Mouse (Mus musculus): ENCODE data around the gene Galnt4. TPM values are rescaled to one million over a fixed set of nuclear protein-coding genes. Genes with fewer than 3 reads are reported as not detected.

The Galnt4 gene
- polyA plus RNA-seq (2015; fragmentation: Nextera tagmentation; extraction: Ambion mirVana), result 5.5 and 7.4 TPM in 2 replicates

GRCm38 (mm10) chr10:99107964-99108363 lies at the start of gene Galnt4:
Gene Galnt4 (plus strand): TSS chr10:99108159.
- H3K4me3 ChIP-seq, result peak within 1 kb of the TSS; percentile 92
- ATAC-seq (replicated peaks; ENCODE audit: insufficient number of reproducible peaks, insufficient read depth, low FRiP score, low read depth), result peak; percentile 77
- H3K4me1 ChIP-seq (replicated peaks), result peaks cover 11% of the 10 kb centered on the region
- peak within 1 kb of the TSS; percentile 82 for H3K9ac ChIP-seq
- H3K4me2 ChIP-seq, result peak within 1 kb of the TSS; percentile 91
- under 1% methylated on average over 22 of the region's 22 CpGs for WGBS
- H3K27ac ChIP-seq, result peak within 1 kb of the TSS; percentile 88
- no peaks in the 10 kb centered on the region for H3K9me3 ChIP-seq (replicated peaks)
- no peaks in the 10 kb centered on the region for H3K27me3 ChIP-seq
- H3K36me3 ChIP-seq, result 0 out of 2 replicates have a peak, but pooled peaks cover 5% of the 10 kb centered on the region

DNA sequence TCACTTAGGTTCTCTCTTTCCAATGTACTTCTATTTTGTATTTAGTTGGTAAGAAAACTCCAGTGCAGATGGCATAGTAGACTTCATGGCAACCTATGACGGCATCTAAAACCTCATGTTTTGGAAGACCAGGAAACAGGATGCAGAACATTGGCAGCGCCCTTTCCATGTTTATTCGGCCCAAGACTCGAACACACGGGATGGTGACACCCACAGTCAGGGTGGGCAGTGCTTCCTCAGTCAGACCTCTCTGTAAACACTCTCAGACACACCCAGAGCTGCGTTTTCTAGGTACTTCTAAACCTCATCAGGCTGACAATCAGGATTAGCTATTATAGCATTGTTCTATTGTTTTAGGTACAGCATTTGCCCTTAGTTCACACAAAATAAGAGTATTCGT lies 47.4 kb upstream of the Galnt4 start:
- no peak for ATAC-seq (replicated peaks; ENCODE audit: insufficient number of reproducible peaks, insufficient read depth, low FRiP score, low read depth)
- Histone ChIP-seq H3K9ac (no peak overlapping the region), H3K27ac (no peak overlapping the region), H3K9me3 (replicated peaks) (no peaks in the 10 kb centered on the region), H3K4me2 (no peak overlapping the region), H3K4me1 (replicated peaks) (no peaks in the 10 kb centered on the region), H3K36me3 (no peaks in the 10 kb centered on the region), H3K4me3 (no peak overlapping the region), H3K27me3 (no peaks in the 10 kb centered on the region)
- 84% methylated on average over 7 of the region's 7 CpGs for whole genome bisulfite sequencing

DNA sequence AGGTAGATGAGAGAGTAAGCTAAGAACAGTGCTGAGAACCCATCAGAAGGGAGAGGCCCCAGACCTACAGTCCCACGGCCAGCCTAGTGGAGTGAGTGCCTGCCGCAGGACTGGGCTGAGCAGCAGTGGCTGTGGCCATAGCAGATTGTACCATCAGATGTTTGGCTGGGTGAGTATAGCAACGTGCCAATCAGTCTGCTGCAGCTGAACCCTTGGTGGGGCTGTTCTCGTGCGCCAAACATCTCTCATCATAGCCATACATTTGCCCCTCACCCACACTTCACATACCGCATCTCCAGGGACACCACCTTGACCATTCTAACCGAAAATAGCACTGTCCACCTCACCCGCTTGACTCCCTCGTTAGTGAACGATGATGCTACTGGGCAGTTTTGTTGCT lies 46.5 kb upstream of the Galnt4 start:
- WGBS, result 86% methylated on average over 10 of the region's 10 CpGs
- Histone ChIP-seq H3K4me1 (replicated peaks) (no peaks in the 10 kb centered on the region), H3K9ac (no peak overlapping the region), H3K36me3 (no peaks in the 10 kb centered on the region), H3K27me3 (no peaks in the 10 kb centered on the region), H3K4me3 (no peak overlapping the region), H3K27ac (no peak overlapping the region), H3K9me3 (replicated peaks) (no peaks in the 10 kb centered on the region), H3K4me2 (no peak overlapping the region)
- ATAC-seq (replicated peaks; ENCODE audit: insufficient number of reproducible peaks, insufficient read depth, low FRiP score, low read depth), result no peak

DNA sequence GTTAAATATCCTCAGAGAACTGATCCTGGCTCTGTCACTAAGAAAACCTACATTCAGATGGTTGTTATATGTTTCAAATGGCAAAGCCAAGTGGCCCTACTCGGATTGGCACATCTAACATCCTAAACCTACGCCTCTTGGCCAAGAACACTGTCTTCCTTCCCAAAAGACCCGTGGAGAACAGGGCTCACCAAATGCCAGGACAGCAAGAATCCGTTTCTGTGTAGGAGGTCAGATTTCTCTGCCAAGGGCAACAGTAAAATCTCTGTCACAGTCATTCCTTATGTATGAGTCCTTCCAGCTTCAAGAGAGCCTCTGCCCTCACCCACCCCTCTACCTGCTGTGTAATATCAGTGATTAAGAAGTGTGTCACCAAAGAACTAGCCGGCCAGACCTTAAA lies 45.4 kb upstream of the Galnt4 start:
- Histone ChIP-seq H3K9me3 (replicated peaks) (no peaks in the 10 kb centered on the region), H3K27me3 (no peaks in the 10 kb centered on the region), H3K4me2 (no peak overlapping the region), H3K9ac (no peak overlapping the region), H3K4me1 (replicated peaks) (no peaks in the 10 kb centered on the region), H3K27ac (no peak overlapping the region), H3K4me3 (no peak overlapping the region), H3K36me3 (no peaks in the 10 kb centered on the region)
- 68% methylated on average over 5 of the region's 5 CpGs for WGBS
- ATAC-seq (replicated peaks; ENCODE audit: insufficient number of reproducible peaks, insufficient read depth, low FRiP score, low read depth), result no peak

DNA sequence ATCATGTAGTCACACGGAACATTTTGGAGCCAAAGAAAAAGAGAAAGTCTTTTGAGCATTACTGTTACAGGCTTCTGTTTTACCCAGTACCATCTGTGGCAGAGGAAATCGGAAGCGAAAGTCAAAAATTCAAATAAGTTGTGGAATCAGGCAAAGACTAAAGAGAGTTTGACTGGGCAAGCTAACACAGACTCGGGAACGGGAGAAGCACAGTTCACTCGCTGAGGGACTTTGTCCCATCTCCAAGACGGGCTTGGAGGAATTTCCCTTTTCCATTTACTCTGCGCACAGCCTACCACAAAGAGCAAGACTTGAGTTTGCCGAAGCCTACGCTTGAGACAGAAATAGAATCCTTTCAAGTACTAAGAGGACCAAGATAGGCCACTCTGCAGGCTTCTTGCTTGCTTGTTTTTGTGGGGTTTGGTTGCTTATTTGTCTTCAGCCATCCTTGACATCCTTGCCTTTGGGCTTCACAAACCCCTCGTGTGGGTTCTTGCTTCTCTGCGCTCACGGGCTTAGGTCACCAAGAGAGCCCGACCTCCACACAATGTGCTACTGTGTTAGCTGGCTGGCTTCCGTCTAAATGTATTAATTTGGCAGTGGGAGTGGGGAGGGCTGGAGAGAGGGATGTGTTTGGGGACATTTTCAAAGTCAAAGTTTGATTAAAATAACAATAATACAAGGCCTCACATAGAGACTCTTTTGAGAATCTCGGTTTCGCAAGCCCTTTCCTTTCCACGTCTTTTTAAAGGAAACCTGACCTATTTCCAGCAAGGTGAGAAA lies 31.7 kb upstream of the Galnt4 start:
- no peak overlapping the region for H3K4me2 ChIP-seq
- no peaks in the 10 kb centered on the region for H3K27me3 ChIP-seq
- no peaks in the 10 kb centered on the region for H3K36me3 ChIP-seq
- H3K4me1 ChIP-seq (replicated peaks), result no peaks in the 10 kb centered on the region
- no peak overlapping the region for H3K27ac ChIP-seq
- WGBS, result 65% methylated on average over 18 of the region's 18 CpGs
- no peak for ATAC-seq (replicated peaks; ENCODE audit: insufficient number of reproducible peaks, insufficient read depth, low FRiP score, low read depth)
- no peak overlapping the region for H3K4me3 ChIP-seq
- H3K9ac ChIP-seq, result no peak overlapping the region
- H3K9me3 ChIP-seq (replicated peaks), result no peaks in the 10 kb centered on the region

- Histone ChIP-seq H3K4me2 (no peak overlapping the region), H3K27me3 (no peaks in the 10 kb centered on the region), H3K4me3 (no peak overlapping the region), H3K36me3 (no peaks in the 10 kb centered on the region), H3K4me1 (replicated peaks) (peaks cover 2% of the 10 kb centered on the region; the same call in 1 of the 2 replicates), H3K9me3 (replicated peaks) (no peaks in the 10 kb centered on the region), H3K9ac (no peak overlapping the region), H3K27ac (no peak overlapping the region)
- WGBS, result 65% methylated on average over 2 of the region's 2 CpGs
- no peak for ATAC-seq (replicated peaks; ENCODE audit: insufficient number of reproducible peaks, insufficient read depth, low FRiP score, low read depth)
Observed at GRCm38 (mm10) chr10:99078621-99079020, 29.3 kb upstream of the Galnt4 start.

- WGBS, result 60% methylated on average over 10 of the region's 10 CpGs
- Histone ChIP-seq H3K4me2 (no peak overlapping the region), H3K4me1 (replicated peaks) (peaks cover 13% of the 10 kb centered on the region), H3K27ac (no peak overlapping the region), H3K4me3 (no peak overlapping the region), H3K27me3 (no peaks in the 10 kb centered on the region), H3K9me3 (replicated peaks) (no peaks in the 10 kb centered on the region), H3K36me3 (no peaks in the 10 kb centered on the region), H3K9ac (no peak overlapping the region)
- no peak for ATAC-seq (replicated peaks; ENCODE audit: insufficient number of reproducible peaks, insufficient read depth, low FRiP score, low read depth)
Observed at GRCm38 (mm10) chr10:99081569-99081990, 26.4 kb upstream of the Galnt4 start.

GRCm38 (mm10) chr10:99083431-99084003 lies 24.4 kb upstream of the Galnt4 start:
- no peak; the same call in 1 of the 2 replicates for ATAC-seq (replicated peaks; ENCODE audit: insufficient number of reproducible peaks, insufficient read depth, low FRiP score, low read depth)
- Histone ChIP-seq H3K4me1 (replicated peaks) (peaks cover 13% of the 10 kb centered on the region), H3K27me3 (no peaks in the 10 kb centered on the region), H3K9me3 (replicated peaks) (no peaks in the 10 kb centered on the region), H3K36me3 (no peaks in the 10 kb centered on the region), H3K27ac (no peak overlapping the region), H3K4me2 (no peak overlapping the region), H3K9ac (no peak overlapping the region), H3K4me3 (no peak overlapping the region)
- 67% methylated on average over 14 of the region's 14 CpGs for WGBS

GRCm38 (mm10) chr10:99084397-99085239 lies 23.3 kb upstream of the Galnt4 start:
- ATAC-seq (replicated peaks; ENCODE audit: insufficient number of reproducible peaks, insufficient read depth, low FRiP score, low read depth), result 0 out of 2 replicates have a peak, but pooled peaks have one; percentile 43

GRCm38 (mm10) chr10:99085240-99085587 lies 22.7 kb upstream of the Galnt4 start:
- no peak overlapping the region for H3K4me2 ChIP-seq
- WGBS, result 48% methylated on average over 6 of the region's 6 CpGs
- H3K9me3 ChIP-seq (replicated peaks), result no peaks in the 10 kb centered on the region
- H3K4me1 ChIP-seq (replicated peaks), result peaks cover 13% of the 10 kb centered on the region
- H3K27ac ChIP-seq, result no peak overlapping the region
- no peaks in the 10 kb centered on the region for H3K27me3 ChIP-seq
- no peak overlapping the region for H3K4me3 ChIP-seq
- no peak for ATAC-seq (replicated peaks; ENCODE audit: insufficient number of reproducible peaks, insufficient read depth, low FRiP score, low read depth)
- no peaks in the 10 kb centered on the region for H3K36me3 ChIP-seq
- H3K9ac ChIP-seq, result no peak overlapping the region

More at GRCm38 (mm10) chr10:99084397-99085239, 23.3 kb upstream of the Galnt4 start:
- WGBS, result 41% methylated on average over 23 of the region's 23 CpGs
- Histone ChIP-seq H3K4me1 (replicated peaks) (peaks cover 13% of the 10 kb centered on the region), H3K4me3 (0 out of 2 replicates have a peak overlapping the region, but pooled peaks have one; percentile 7), H3K4me2 (peak overlapping the region; percentile 37), H3K27me3 (no peaks in the 10 kb centered on the region), H3K9ac (no peak overlapping the region), H3K9me3 (replicated peaks) (no peaks in the 10 kb centered on the region), H3K36me3 (no peaks in the 10 kb centered on the region), H3K27ac (no peak overlapping the region)

DNA sequence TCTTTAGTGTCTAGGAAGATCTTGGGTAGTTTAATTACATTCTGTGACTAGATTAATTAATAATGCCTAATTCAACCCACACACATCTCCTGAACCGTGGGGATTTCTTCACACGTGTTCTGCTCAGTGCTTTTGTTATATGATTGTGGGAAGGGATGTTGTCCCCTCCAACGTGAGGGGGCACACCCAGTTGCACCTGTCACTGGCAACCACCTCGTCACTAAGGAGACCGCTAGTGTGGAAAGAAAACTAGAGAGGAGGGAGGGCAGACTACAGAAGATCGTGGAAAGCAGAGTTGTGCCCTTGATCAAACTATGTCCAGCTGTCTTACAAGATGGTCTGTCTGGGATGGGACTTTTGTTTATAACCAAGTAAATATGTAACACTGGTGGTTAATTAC lies 21.9 kb upstream of the Galnt4 start:
- H3K4me3 ChIP-seq, result no peak overlapping the region
- H3K4me2 ChIP-seq, result no peak overlapping the region
- no peaks in the 10 kb centered on the region for H3K36me3 ChIP-seq
- H3K9ac ChIP-seq, result no peak overlapping the region
- ATAC-seq (replicated peaks; ENCODE audit: insufficient number of reproducible peaks, insufficient read depth, low FRiP score, low read depth), result no peak
- no peak overlapping the region for H3K27ac ChIP-seq
- H3K9me3 ChIP-seq (replicated peaks), result no peaks in the 10 kb centered on the region
- peaks cover 13% of the 10 kb centered on the region for H3K4me1 ChIP-seq (replicated peaks)
- 58% methylated on average over 6 of the region's 6 CpGs for WGBS
- no peaks in the 10 kb centered on the region for H3K27me3 ChIP-seq

Data from heart, embryonic 15.5 days (tissue).